Mouse (Mus musculus): ENCODE measurements around the gene Rybp.

GRCm38 (mm10) chr6:100331582-100331981, 44.3 kb upstream of the Rybp start:
- TF ChIP-seq GATA1 (IDR thresholded peaks at IDR 0.05; ENCODE audit: low read length) = no peak
- no peak for TF ChIP-seq TAL1 (IDR thresholded peaks at IDR 0.05; ENCODE audit: low read length)
